Mouse (Mus musculus) large intestine, adult 2 months (tissue): ENCODE results near the gene Slc27a5. TPM values are rescaled to one million over a fixed set of nuclear protein-coding genes. Genes with fewer than 3 reads are reported as not detected.

Experiments used
- DNase-seq: peaks from one replicate; pipeline ENCODE4 v3.0.0-alpha.2; 2012; ENCODE audit warnings: low read depth, low spot score
- WGBS: fragments of 180-500 bp; shearing (Covaris S2); methylation state at CpG from one replicate; pipeline ENCODE4 v1.1.7; 2018; 5-methylcytosine and 5-hydroxymethylcytosine counted together
- polyA plus RNA-seq: library from polyadenylated mRNA; depleted of rRNA; stranded (reverse); fragments of >200 nt; gene quantifications from 2 replicates; pipeline ENCODE4 v1.2.3, GENCODE M21; 2012

The Slc27a5 gene
- polyA plus RNA-seq, 1 experiment: 0.09 TPM

DNA sequence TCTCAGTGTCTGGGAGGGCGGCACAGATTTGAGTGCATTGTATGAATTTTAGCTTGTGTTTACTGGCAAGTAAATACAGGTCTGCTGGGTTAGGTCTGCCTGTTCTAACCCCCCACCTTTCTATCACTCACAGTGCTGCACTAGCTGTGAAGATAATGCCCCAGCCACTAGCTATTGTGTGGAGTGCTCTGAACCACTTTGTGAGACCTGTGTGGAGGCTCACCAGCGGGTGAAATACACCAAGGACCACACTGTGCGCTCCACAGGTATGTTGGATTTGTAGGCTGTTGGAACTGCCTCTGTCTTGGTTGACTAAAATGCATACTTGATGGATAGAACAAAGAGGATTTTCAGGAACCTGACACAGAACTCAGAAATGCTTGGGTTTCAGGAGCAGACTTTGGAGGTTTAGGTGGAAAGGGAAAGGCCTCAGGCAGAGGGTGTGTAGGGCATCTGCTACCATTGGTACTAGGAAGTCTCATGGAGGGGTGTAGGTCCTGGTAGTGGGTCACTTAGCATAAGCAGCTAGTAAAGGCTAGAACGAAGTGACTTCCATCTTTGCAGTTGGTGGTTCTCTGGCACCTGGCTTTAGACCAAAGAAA is 27.6 kb upstream of the Slc27a5 start:
- 18% methylated on average over 4 of the region's 4 CpGs for WGBS

DNA sequence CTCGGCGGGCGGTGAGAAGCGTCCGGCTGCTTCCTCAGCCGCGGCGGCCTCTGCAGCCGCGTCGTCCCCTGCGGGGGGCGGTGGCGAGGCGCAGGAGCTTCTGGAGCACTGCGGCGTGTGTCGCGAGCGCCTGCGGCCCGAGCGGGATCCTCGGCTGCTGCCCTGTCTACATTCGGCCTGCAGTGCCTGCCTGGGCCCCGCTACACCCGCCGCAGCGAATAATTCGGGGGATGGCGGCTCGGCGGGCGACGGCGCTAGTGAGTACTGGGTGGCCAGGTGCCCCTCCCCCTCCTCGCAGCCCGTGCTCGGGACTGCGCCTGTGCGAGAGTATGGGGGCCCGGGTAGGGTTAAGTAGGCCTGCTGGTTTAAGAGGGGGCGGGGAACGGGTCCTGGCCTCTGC is 26.8 kb upstream of the Slc27a5 start:
- DNase-seq: no peak
- WGBS: 1% methylated on average over 44 of the region's 44 CpGs

More for the DNA sequence above, 27.6 kb upstream of the Slc27a5 start:
- DNase-seq: no peak

DNA sequence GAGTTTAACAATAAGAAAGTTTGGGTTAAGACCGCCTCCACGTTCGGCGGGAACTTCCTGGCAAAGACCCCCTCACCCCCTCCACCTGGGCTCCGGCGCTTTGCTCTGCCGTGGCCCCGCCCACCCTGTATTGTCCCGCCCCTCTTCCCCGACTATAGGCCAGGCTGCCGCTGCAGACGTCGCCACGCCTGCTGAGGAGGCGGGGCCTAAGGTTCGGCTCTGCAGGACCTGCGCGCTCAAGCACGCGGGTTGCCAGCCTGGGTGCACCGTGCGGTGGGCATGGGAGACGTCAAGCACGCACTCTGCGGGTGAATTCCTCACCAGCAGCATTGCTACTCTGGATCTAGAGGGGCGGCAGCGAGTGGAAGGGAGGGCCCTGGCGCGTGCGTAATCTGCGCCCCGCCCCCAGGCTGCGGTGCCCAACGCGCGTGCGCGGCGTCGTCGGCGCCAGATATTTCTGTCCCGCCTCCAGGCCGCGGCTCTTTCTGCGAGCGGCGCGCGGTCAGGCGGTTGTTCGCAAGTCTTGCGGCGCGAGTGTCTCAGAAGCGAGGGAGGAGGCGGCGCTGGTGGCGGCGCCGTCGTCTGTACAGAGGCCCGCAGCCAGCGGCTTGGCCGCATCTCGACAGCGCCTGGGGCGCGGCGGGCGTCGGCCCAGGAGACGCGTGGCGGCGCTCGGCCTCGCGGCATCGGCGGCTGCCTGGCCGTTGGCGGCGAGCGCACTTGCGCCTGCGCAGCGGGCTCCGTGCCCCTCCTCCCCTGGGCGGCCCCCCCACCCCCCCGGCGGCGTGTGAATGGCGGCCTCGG is 26.1 kb upstream of the Slc27a5 start:
- under 1% methylated on average over 95 of the region's 95 CpGs for WGBS
- no peak for DNase-seq

DNA sequence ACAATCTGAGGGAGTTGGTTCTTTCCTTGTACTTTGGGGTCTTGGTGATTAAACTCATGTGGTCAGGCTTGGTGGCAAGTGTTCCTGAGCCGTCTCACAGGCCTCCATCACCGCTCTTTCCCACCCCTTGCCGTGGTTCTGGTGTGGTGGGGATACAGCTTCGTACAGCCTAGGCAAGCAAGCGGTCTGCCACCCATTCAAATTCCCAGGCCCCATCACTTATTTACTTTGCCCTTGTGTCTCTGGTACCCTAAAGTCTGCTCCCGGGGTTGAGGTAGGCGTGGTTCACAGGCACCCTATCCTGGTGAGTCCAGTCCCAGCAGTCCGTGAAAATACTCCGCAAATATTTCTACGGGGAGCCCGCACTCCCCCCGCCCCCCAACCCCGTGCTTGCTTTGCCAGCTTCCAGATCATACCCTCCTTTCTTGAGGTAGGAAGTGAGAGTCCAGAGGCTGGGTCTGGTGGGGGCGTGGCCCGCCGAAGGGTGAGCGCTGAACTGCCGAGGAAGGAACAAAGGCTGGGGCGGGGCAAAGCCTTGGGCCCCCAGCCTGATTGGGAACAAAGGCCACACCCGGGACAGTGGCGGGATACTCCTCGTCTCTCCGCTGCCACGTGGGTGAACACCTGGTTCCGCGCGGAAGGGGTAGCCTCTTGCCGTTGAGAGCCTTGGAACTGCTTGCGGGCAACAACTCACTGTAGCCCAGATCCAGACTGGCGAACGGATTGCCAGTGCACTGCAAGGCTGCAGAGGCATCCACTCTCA is 25.0 kb upstream of the Slc27a5 start:
- DNase-seq: no peak
- 5% methylated on average over 31 of the region's 31 CpGs for WGBS

DNA sequence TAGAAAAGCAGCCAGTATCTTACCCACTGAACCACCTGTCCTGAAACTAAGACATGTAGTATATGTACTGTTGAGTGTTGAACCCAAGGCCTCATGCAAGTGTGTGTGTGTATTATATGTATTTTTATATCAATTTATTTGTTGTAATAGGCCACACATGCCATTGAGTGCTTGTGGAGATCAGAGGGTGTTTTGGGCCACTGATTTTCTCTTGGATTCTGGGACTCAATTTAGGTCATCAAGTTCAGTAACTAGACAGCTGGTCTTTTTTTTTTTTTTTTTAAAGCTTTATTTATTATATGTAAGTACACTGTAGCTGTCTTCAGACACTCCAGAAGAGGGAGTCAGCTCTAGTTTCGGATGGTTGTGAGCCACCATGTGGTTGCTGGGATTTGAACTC is 17.2 kb upstream of the Slc27a5 start:
- no peak for DNase-seq
- WGBS: 87% methylated on average over 1 of the region's 1 CpGs

DNA sequence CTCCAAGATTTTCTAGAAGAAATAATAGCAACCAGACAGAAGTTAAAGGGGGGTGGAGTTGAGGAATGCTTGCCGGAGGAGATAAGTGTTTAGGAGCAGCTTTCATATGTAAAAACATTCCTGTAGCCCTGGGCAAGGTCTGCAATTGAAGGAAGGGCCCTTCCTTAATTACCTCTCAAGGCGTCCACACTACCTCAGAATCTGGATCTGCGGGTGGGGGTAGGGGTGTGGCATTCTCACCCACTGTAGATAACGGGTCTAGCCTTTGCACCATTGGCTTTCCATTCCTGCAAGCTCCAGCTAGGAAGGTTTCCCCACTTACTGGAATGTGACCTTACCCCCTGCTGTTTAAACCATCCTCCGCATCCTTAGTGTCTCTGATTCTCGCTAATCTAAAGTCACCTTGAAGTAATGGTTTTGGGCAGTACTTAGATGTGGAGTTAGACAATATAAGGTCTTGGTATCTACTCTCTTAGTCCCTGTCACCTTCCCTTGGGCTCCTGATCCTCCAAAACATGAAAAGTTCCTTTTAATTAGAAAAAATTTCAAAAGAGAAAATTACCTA is 16.4 kb upstream of the Slc27a5 start:
- 35% methylated on average over 6 of the region's 6 CpGs for WGBS
- DNase-seq: no peak

DNA sequence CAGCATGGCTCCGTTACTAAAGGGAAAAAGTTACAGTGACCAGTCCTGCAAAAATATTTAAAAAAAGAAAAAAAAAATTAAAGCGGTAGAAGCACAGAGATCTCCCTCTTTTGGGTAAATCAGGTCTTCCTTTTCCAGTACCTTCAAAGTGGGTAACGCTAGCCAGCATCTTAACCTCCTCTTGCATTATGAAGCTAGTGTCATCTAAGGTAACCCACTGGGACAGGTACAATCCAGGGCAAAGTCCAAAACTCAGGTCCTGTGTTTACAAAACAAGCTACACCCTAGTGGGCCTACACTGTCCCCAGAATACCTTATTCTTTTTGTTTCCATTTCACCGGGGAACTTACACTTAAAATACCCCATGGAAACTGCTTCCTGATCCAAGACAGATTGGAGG is 15.7 kb upstream of the Slc27a5 start:
- 41% methylated on average over 4 of the region's 4 CpGs for WGBS
- DNase-seq: no peak

DNA sequence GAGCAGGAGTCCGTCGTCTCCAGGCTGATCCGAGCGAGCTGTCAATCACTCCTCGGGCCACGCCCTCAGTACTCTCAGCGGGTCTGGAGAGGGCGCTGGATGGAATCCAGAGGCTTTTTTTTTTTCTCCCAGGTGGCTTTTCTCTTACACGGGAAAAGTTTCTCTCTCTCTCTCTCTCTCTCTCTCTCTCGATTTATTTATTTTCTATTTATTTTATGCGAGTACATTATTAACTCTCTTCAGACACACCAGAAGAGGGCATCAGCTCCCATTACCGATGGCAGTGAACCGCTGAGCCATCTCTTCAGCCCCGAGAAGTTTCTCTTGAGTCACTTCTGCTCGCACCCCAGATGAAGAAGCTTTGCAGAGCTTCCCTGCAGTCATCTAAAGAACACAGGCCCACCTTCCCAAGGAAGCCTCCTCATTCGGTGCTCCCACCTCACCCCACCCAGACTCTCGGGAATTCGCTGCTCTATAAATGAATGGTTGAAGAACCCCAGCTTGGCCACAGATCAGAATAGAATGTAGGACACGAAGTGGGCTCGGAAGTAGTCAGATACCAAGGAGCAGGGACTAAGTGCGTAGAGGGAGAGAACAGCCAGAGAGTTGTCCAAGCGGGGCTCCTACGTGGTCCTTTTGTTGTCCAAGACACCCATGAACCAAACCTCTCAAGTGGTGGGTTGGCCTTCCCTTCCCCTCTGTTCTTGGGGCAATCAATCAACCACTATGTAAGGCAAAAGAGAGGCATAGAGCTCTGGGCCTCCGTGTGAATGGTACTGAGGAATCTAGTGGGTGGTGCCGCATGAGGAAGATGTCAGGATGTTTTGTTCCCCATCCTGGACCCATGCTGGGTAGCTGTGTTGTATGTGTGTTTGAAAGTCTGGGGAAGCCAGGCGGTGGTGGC is 12.3 kb upstream of the Slc27a5 start, which contains the start of gene Zbtb45:
Gene Zbtb45, minus strand, starts transcription at position 30 of the 904 bp plus-strand sequence.
- no peak for DNase-seq
- WGBS: 14% methylated on average over 26 of the region's 26 CpGs

DNA sequence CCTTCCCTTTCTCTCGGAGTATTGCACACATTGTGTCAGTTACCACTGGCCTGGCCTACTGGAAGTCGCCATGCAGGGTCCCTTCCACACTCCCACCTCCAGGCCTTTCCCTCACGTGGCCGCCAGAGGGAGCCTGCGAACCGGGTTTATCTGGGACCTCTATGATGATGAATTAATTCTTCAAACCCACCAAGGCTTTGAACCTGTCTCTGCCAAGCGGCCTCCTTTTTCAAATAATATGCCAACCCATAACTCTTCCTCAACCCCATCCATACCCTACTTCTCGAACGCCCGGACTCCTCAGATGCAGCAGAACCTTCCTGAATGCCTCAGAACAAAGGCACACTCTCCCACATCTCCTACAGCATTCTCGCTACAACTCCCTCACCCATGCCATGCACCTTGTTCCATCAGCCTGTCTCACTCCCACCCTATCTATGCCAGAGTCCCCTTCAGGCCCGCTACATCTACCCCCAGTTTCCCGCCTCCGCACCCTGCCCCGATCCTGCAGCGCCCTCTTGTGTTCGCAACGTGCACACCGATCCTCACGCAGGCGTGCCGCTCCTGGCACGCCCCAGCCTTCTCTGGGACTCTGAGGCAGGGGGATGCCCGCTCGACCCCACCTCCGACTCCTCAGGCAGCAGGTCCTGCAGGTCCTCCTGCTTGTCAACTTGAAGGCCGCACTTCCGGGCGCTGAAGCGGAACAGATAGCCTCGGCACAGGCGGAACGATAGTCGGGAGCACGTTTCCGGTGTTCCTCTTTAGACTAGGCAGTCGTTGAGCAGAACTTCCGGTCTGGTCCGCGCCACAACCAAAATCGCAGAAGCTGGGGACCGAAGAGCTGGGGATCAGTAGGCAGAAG is 11.4 kb upstream of the Slc27a5 start:
- WGBS: under 1% methylated on average over 42 of the region's 42 CpGs
- DNase-seq: no peak

DNA sequence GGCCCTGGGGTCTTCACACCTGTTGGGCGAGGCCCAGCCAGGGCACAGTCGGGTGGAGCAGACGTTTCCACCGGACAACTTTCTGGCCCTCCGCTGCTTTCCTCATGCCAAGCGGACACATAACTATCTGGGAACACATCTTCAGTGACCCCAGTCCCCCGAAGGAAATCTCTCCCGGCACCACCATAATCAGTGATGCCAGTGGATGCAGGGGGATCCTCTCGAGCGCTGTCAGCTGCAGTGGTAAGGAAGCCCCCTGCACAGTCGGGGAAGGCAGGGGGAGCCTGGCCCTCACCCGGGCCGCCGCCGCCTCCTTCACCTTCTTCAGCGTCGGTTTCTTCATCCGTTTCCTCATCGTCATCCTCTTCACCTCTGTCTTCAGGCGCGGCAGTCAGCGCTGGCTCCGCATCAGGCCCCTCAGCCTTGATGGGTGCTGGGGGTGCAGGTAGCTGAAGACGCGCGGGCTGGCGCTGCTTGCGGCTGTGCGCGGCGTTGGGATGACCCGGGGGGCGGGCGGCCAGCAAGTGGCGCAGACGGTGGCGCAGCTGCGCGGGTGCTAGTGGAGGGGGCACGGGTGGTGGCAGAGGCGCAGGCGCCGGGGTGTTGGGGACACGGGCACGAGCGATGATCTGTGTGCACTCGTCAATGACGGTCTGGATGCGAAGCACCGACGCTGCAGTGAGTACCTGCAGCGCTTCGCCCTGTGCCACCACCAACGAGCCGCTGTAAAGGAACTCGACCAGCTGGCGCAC is 9.5 kb upstream of the Slc27a5 start:
- 82% methylated on average over 57 of the region's 57 CpGs for WGBS
- DNase-seq: no peak

DNA sequence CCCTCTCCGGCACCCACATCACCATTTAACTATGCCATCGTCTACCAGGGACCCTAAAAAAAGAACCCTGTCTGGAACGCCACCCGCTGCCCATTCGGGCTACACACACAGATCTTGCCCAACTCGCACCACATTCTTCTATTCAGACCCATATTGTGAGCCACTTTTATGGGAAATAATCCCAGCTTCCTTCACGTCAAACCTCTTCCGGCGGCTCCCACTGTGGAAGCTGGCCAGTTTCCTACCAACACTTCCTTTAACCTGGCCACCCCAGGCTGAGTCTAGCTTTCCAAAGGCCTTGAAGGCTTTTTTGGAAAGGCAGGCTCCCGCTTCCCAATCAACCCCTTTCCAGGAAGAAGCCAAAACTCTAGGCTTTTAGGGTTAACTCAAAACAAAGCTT is 8.5 kb upstream of the Slc27a5 start:
- no peak for DNase-seq
- WGBS: 93% methylated on average over 10 of the region's 10 CpGs

DNA sequence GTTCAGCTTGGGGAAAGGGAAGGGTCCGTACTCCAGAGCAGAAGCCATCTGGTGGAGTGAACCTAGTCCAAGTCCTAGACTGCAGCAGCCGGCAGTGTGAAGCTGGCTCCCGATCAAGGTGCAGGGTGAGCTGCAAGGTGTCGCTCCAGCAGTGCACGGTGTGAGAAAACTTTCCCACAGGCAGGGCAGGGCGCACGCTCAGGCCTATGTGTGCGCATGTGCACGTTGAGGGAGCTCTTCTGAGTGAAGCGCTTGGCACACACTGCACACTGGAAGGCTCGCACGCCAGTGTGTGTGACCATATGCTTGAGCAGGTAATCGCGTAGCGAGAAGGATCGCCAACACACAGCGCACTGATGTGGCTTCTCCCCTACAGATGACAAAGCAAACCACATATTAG is 8.0 kb upstream of the Slc27a5 start:
- no peak for DNase-seq
- 93% methylated on average over 17 of the region's 17 CpGs for WGBS

DNA sequence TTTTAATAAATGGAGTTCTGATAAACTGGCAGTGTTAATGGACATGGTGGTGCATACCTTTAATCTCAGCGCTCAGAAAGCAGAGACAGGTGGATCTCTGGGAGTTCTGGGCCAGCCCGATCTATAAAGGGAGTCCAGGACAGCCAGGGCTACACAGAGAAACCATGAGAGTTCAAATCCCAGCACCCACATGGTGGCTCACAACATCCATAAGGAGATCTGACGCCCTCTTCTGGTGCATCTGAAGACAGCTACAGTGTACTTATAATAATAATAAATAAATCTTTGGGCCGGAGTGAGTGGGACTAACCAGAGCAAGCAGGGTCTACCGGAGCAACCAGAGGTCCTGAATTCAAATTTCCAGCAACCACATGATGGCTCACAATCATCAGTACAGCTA is 5.4 kb upstream of the Slc27a5 start:
- no peak for DNase-seq
- WGBS: 82% methylated on average over 5 of the region's 5 CpGs

DNA sequence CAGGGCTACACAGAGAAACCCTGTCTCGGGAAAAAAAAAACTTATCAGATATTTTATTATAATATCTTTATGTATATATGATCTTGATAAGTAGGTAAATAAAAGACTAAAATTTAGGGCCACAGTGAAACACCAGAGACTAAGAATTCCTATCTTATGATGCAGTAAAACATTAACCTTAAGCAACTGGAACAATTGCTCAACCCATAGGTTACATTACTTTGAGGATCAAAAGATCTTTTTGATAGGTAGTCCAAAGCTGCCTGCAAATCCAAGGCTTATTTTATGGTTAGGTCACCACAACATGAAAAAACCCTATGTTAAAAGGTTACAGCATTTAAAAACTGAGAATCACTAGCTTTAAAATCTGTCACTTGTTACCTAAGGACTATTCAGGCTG is 3.6 kb upstream of the Slc27a5 start:
- DNase-seq: no peak
- 19% methylated on average over 1 of the region's 1 CpGs for WGBS

DNA sequence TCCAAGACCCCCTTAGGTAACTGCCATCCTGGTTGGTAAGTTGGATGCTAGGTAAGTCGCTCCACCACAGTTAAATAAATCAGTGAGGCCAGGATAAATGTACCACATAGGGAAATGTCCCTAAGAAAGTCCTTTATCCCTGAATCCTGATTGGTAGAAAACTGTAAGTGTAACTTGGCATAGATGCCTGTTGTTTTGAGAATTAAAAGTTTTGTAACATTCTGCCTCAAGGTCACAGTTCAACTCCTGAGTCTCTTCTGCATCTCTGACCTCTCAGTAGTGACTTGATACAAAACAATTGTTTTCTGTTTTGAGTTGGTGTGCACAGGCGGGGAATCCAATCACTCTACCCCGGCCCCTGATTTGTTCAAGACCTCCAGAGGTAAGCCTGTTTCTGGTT is 859 bp upstream of the Slc27a5 start, which contains the start of gene Trim28:
Gene Trim28, plus strand, starts transcription at position 264 of the 400 bp plus-strand sequence.
- WGBS: 94% methylated on average over 3 of the region's 3 CpGs

DNA sequence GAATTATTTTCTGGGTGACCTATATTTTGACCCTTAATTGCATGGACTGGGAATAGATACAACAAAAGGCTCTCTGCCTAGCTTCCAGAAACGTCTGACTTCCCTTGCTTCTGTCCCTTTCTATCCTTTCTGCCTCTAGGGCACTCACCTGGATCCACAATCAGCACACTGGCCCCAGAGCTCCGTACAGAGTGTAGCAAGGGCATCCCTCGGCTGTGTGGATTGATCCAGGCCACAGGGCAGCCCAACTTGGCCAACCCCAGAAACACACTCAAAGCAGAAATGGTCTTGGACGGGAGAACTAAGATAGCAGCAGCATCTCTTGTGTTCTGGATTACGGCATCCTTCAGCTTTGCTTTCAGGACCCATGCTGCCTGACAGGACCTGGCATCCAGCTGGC is 762 bp downstream of the Slc27a5 start:
- DNase-seq: no peak
- WGBS: 69% methylated on average over 5 of the region's 5 CpGs

More for the DNA sequence above, 859 bp upstream of the Slc27a5 start, which contains the start of gene Trim28:
- no peak for DNase-seq

DNA sequence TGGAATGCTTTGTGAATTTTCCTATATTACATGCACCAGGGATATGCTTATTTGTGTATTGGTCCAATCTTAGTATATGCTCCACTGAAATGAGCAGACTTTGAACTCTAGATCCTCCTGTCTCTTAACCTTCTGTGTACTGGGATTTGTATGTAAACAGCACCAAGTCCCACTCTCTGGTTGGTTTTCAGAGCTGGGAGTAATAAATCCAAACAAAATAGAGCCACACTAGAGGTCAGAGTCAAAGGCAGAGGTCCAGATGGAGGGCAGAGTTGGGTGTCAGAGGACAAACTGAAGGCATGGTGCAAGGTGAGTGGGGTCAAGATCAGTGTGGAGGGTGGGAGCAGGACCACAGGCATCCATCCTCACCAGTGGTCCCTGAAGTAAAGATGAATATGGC is 2.1 kb downstream of the Slc27a5 start:
- no peak for DNase-seq

DNA sequence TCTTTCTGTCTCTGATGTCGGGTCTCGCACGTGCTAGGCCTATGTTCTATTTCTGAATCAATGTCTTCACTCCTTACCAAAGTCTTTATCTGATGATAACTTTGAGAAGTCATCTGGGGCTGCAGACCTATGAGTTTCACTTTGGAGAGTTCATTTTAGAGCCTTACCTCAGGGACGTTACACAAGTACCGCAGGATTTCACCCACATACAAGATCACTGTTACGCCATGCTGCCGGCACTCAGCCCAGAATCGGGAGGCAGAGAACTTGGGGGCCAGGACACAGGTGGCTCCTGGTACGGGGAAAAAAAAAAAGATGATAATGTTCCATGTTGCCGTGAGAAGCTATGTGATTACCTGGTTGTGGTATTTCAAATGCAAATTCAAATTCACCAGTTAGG is 4.8 kb downstream of the Slc27a5 start:
- WGBS: 88% methylated on average over 10 of the region's 10 CpGs
- no peak for DNase-seq
